Mouse (Mus musculus) liver, postnatal 0 days (tissue): ENCODE measurements around the gene Cox7b.

Experiments used
- CTCF ChIP-seq: sonication (generic); IDR thresholded peaks from 2 replicates; pipeline ENCODE4 v1.5.1; 2016; ENCODE audit warnings: antibody characterized with exemption, low read depth
- EP300 ChIP-seq: IDR thresholded peaks from 2 replicates; pipeline ENCODE4 v1.6.1; 2016; ENCODE audit warnings: antibody characterized with exemption, low read depth, mild to moderate bottlenecking

- TF ChIP-seq CTCF (no peak), EP300 (no peak)
Measured at GRCm38 (mm10) chrX:106017516-106017915, 2.0 kb downstream of the Cox7b start.
